8 mouse cellular contexts compared by ENCODE assay signal in the genomic region with DNA sequence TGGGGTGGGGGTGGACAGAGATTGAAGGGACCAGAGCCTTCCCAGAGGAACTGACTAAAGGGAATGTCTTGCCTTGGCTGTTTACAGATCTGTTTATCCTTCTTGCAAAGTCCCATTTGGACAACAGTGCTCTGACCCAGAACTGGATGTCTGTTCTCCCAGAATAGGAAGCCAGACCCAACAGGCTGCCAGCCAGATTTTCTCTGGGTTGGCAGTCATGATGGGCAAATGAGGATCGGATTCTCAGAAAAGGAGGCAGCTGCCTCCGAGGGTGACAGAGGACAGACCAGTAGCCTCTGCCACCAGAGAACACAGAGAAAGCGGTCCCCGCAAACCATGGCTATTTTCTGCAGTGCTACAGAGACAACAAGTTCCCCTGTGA. TPM values are rescaled to one million over a fixed set of nuclear protein-coding genes. Genes with fewer than 3 reads are reported as not detected.
DNase-seq lines count a peak whose midpoint lies in the region; ATAC-seq lines count a peak whose summit lies in the region.

No protein-coding gene starts in this region.

- H3K9me3 ChIP-seq in forebrain, embryonic 10.5 days, result no peaks in the 10 kb centered on the region
- no peaks in the 10 kb centered on the region for H3K9me3 ChIP-seq in hindbrain, embryonic 10.5 days
- no peaks in the 10 kb centered on the region for H3K9me3 ChIP-seq in liver, embryonic 11.5 days (ENCODE audit: control insufficient read depth, low read length)

- WGBS in forebrain, embryonic 10.5 days, result 3% methylated on average over 4 of the region's 4 CpGs
- WGBS in hindbrain, embryonic 10.5 days, result 3% methylated on average over 4 of the region's 4 CpGs
- 21% methylated on average over 4 of the region's 4 CpGs for WGBS in liver, embryonic 11.5 days

- DNase-seq in frontal cortex, postnatal 25 days (ENCODE audit: low spot score in 2 of 2), result no peak
- peak; percentile 20 for DNase-seq in MN1 (ENCODE audit: low spot score)
- DNase-seq in forebrain, embryonic 10.5 days (ENCODE audit: extremely low spot score, low spot score), result no peak
- DNase-seq in hindbrain, embryonic 10.5 days (ENCODE audit: low spot score), result no peak
- DNase-seq in liver, embryonic 11.5 days (ENCODE audit: low spot score), result peak; percentile 42
- DNase-seq in right cerebral cortex, adult 18-20 months, result peak; percentile 54
- no peak for DNase-seq in natural killer cell, adult 2 months (ENCODE audit: low spot score in 2 of 2)

- peak overlapping the region; percentile 64 for H3K4me2 ChIP-seq in liver, embryonic 11.5 days

- ATAC-seq in frontal cortex, adult (ENCODE audit: low TSS enrichment), result peak; percentile 50; the same call in 1 of the 2 replicates
- no peak for ATAC-seq in liver, embryonic 11.5 days (replicated peaks; ENCODE audit: low FRiP score)

- H3K27me3 ChIP-seq in forebrain, embryonic 10.5 days (ENCODE audit: poor library complexity, severe bottlenecking), result no peaks in the 10 kb centered on the region
- no peaks in the 10 kb centered on the region for H3K27me3 ChIP-seq in hindbrain, embryonic 10.5 days (ENCODE audit: insufficient read depth, poor library complexity, severe bottlenecking)
- H3K27me3 ChIP-seq in liver, embryonic 11.5 days (replicated peaks; ENCODE audit: control insufficient read depth, insufficient read depth, low read length), result no peaks in the 10 kb centered on the region

- peak overlapping the region; percentile 93 for H3K27ac ChIP-seq in forebrain, embryonic 10.5 days
- peak overlapping the region; percentile 93 for H3K27ac ChIP-seq in hindbrain, embryonic 10.5 days
- H3K27ac ChIP-seq in liver, embryonic 11.5 days (ENCODE audit: low read depth, low read length), result peak overlapping the region; percentile 71

- peak overlapping the region; percentile 64 for H3K9ac ChIP-seq in liver, embryonic 11.5 days (ENCODE audit: low read depth, low read length)

- peaks cover 6% of the 10 kb centered on the region; the same call in 1 of the 2 replicates for H3K36me3 ChIP-seq in forebrain, embryonic 10.5 days (replicated peaks)
- peaks cover 4% of the 10 kb centered on the region; the same call in 1 of the 2 replicates for H3K36me3 ChIP-seq in hindbrain, embryonic 10.5 days
- H3K36me3 ChIP-seq in liver, embryonic 11.5 days (ENCODE audit: control insufficient read depth, insufficient read depth, low read length), result no peaks in the 10 kb centered on the region

- peak overlapping the region; percentile 60 for H3K4me3 ChIP-seq in forebrain, embryonic 10.5 days
- H3K4me3 ChIP-seq in hindbrain, embryonic 10.5 days, result peak overlapping the region; percentile 61
- H3K4me3 ChIP-seq in liver, embryonic 11.5 days (ENCODE audit: low read depth, low read length), result peak overlapping the region; percentile 47

- peaks cover 65% of the 10 kb centered on the region for H3K4me1 ChIP-seq in forebrain, embryonic 10.5 days
- peaks cover 65% of the 10 kb centered on the region for H3K4me1 ChIP-seq in hindbrain, embryonic 10.5 days (replicated peaks)
- peaks cover 24% of the 10 kb centered on the region for H3K4me1 ChIP-seq in liver, embryonic 11.5 days (replicated peaks; ENCODE audit: control insufficient read depth, insufficient read depth, low read length)

RNA-seq across cellular contexts. Expression of a gene that starts 3.7 kb away (rescaled TPM):
- 311 and 318 TPM in 2 replicates for polyA plus RNA-seq in forebrain, embryonic 10.5 days (2016; fragmentation: Nextera tagmentation; extraction: Ambion mirVana)
- 400 and 454 TPM in 2 replicates for polyA plus RNA-seq in hindbrain, embryonic 10.5 days (2016; fragmentation: Nextera tagmentation; extraction: Ambion mirVana)
- polyA plus RNA-seq in liver, embryonic 11.5 days (2014; fragmentation: Nextera tagmentation; extraction: Ambion mirVana), result 300 and 334 TPM in 2 replicates

RNA-seq across cellular contexts. Expression of a gene that starts 41.8 kb away (rescaled TPM):
- 215 and 218 TPM in 2 replicates for polyA plus RNA-seq in forebrain, embryonic 10.5 days (2016; fragmentation: Nextera tagmentation; extraction: Ambion mirVana)
- 269 and 322 TPM in 2 replicates for polyA plus RNA-seq in hindbrain, embryonic 10.5 days (2016; fragmentation: Nextera tagmentation; extraction: Ambion mirVana)
- polyA plus RNA-seq in liver, embryonic 11.5 days (2014; fragmentation: Nextera tagmentation; extraction: Ambion mirVana), result 243 and 270 TPM in 2 replicates

RNA-seq across cellular contexts. Expression of a gene that starts 50.2 kb away (rescaled TPM):
- polyA plus RNA-seq in forebrain, embryonic 10.5 days (2016; fragmentation: Nextera tagmentation; extraction: Ambion mirVana), result 292 TPM in 2 replicates
- 221 and 269 TPM in 2 replicates for polyA plus RNA-seq in hindbrain, embryonic 10.5 days (2016; fragmentation: Nextera tagmentation; extraction: Ambion mirVana)
- polyA plus RNA-seq in liver, embryonic 11.5 days (2014; fragmentation: Nextera tagmentation; extraction: Ambion mirVana), result 204 and 223 TPM in 2 replicates

Comparison
In these comparisons a context has a peak if more than half of its experiments do, and no peak if none do; other contexts are left out.
1. DNase-seq: peak in MN1 (single experiment), liver, embryonic 11.5 days (single experiment) and right cerebral cortex, adult 18-20 months (single experiment); none in frontal cortex, postnatal 25 days (0 of 2), forebrain, embryonic 10.5 days (single experiment), hindbrain, embryonic 10.5 days (single experiment) and natural killer cell, adult 2 months (0 of 2).
2. Peak in every context shown above with its lines, with median percentiles within 50 percentile points of each other: H3K27ac ChIP-seq and H3K4me3 ChIP-seq.